Mouse (Mus musculus) lung, embryonic 14.5 days (tissue): ENCODE results near the gene Plod3. TPM values are rescaled to one million over a fixed set of nuclear protein-coding genes. Genes with fewer than 3 reads are reported as not detected.

Experiments used
- ATAC-seq: fragments of 200-750 bp; cut with Nextera tagmentation; 2 replicates; pipeline ENCODE4 v1.8.0; 2017; ENCODE audit warnings: mild to moderate bottlenecking, moderate TSS enrichment, moderate library complexity; ENCODE audit not compliant: insufficient read depth
- DNase-seq: peaks from one replicate; pipeline ENCODE4 v3.0.0-alpha.2; 2015
- H3K27ac ChIP-seq: fragments of 300-500 bp; sonication (generic); 2 replicates; pipeline ENCODE4 v1.5.1; 2014; ENCODE audit warnings: low read depth, mild to moderate bottlenecking, moderate library complexity
- H3K27me3 ChIP-seq: fragments of 300-500 bp; sonication (generic); 2 replicates; pipeline ENCODE4 v1.6.1; 2014; ENCODE audit warnings: low read length, control low read depth; ENCODE audit not compliant: insufficient read depth
- H3K36me3 ChIP-seq: fragments of 300-500 bp; sonication (generic); 2 replicates; pipeline ENCODE4 v1.6.1; 2014; ENCODE audit warnings: control low read depth; ENCODE audit not compliant: insufficient read depth
- H3K4me1 ChIP-seq: fragments of 300-500 bp; sonication (generic); 2 replicates; pipeline ENCODE4 v1.6.1; 2014; ENCODE audit warnings: antibody characterized with exemption, control low read depth; ENCODE audit not compliant: insufficient read depth
- H3K4me2 ChIP-seq: fragments of 300-500 bp; sonication (generic); 2 replicates; pipeline ENCODE4 v1.6.1; 2014; ENCODE audit warnings: mild to moderate bottlenecking
- H3K4me3 ChIP-seq: fragments of 300-500 bp; sonication (generic); 2 replicates; pipeline ENCODE4 v1.5.1; 2014; ENCODE audit warnings: low read depth, low read length
- H3K9ac ChIP-seq: fragments of 300-500 bp; sonication (generic); 2 replicates; pipeline ENCODE4 v1.6.1; 2014
- H3K9me3 ChIP-seq: fragments of 300-500 bp; sonication (generic); 2 replicates; pipeline ENCODE4 v1.6.1; 2016; ENCODE audit warnings: low read depth, low read length, control low read depth
- CTCF ChIP-seq: IDR thresholded peaks from 2 replicates; pipeline ENCODE4 v1.5.1; 2016; ENCODE audit warnings: antibody characterized with exemption, low read depth
- WGBS: fragments of 180-500 bp; shearing (Covaris S2); extraction: QIAGEN DNeasy Blood & Tissue Kit; methylation state at CpG from one replicate; pipeline ENCODE4 v1.1.7; 2014; 5-methylcytosine and 5-hydroxymethylcytosine counted together
- polyA plus RNA-seq: library from polyadenylated mRNA; unstranded; fragments of >200 nt; fragmentation: Nextera tagmentation; extraction: Ambion mirVana; gene quantifications from 2 replicates; pipeline ENCODE4 v1.2.1, GENCODE M21; 2014

The Plod3 gene
- polyA plus RNA-seq, 1 experiment from 2014 or later: 43.7 TPM

DNA sequence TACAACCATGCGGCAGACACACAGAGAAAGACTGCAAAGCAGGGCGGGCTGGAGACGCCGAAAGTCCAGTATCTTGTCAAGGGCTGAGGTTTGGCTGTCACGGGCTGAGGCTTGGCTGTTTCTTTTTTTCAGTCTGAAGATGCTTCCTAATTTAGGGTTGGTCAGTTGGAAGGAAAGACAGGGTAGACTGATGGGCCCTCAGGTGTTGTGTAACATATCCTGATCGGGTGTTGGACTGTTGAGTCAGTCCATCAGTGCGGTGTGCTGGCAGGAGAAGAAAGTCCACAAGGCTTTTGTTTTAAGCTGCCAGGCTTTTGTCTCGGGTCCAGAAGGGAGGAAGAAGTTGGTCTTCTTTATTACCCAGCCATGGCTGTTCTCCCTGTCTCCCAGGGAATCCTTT, 13.1 kb upstream of the Plod3 start:
- no peaks in the 10 kb centered on the region for H3K4me1 ChIP-seq
- no peak overlapping the region for H3K4me3 ChIP-seq
- DNase-seq (no peak), ATAC-seq (no peak)
- no peaks in the 10 kb centered on the region for H3K36me3 ChIP-seq
- no peak overlapping the region for H3K4me2 ChIP-seq
- H3K27me3 ChIP-seq: no peaks in the 10 kb centered on the region
- H3K9ac ChIP-seq: no peak overlapping the region
- WGBS: 61% methylated on average over 8 of the region's 8 CpGs
- no peak for TF ChIP-seq CTCF
- no peak overlapping the region for H3K27ac ChIP-seq
- H3K9me3 ChIP-seq: no peaks in the 10 kb centered on the region

DNA sequence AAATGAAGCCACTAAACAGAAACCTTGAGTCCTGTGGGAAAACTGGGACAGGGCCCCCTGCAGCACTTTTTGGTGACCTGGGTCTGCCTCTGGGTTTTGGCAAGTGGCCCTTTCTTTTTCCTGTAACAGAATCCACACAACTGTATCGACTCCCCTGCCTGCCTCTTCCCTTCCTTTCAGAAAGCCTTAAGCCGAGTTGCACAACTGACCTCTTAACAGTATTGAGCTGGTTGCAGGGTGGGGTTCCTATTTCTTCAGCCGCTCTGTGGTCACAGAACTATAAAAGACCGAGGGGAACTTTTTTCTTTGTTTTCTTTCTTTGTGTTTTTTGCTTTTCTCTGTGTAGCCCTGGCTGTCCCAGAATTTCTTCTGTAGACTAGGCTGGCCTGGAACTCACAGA, 9.1 kb upstream of the Plod3 start:
- H3K36me3 ChIP-seq: peaks cover 20% of the 10 kb centered on the region
- no peaks in the 10 kb centered on the region for H3K4me1 ChIP-seq
- no peaks in the 10 kb centered on the region for H3K27me3 ChIP-seq
- WGBS: 58% methylated on average over 4 of the region's 4 CpGs
- no peak overlapping the region for H3K4me2 ChIP-seq
- ATAC-seq (no peak), DNase-seq (no peak)
- no peak overlapping the region for H3K27ac ChIP-seq
- no peak overlapping the region for H3K4me3 ChIP-seq
- H3K9ac ChIP-seq: no peak overlapping the region
- no peak for TF ChIP-seq CTCF
- no peaks in the 10 kb centered on the region for H3K9me3 ChIP-seq

DNA sequence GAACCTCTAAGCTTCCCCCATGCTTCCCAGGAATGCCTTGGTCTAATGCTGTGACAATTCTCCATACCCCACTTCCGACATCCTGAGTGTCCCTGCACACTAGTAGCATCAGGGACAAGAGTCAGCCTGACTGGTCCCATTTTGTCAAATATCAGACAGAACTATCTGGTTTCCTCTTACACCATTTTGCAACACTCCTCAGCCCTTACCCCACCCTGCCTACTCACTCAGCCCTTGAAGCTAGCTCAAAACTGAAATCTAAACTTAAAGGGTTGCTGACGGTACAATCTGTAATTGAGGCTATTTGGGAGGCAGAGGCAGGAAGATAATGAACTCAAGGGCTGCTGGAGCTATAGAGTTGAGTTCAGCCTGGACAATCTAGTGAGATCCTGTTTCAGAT, 7.1 kb upstream of the Plod3 start:
- whole genome bisulfite sequencing: 87% methylated on average over 2 of the region's 2 CpGs

DNA sequence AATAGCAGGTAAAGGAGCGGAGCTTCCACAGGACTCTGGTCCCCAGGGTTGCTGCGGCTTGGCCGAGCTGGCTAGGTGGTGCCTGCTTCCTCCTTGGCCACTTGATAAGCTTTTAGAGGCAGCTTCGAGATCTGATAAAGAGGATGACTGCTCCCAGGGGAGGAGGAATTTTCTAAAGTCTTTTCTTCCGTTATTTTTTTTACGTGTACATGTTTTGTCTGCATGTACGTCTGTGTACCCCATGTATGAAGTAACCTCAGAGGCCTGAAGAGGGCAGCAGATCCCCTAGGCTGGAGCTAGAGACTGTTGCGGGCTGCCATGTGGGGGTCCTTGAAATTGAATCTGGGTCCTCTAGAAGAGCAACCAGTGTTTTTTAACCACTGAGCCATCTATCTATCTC, 5.8 kb upstream of the Plod3 start:
- DNase-seq (no peak), ATAC-seq (no peak)
- Histone ChIP-seq H3K9ac (no peak overlapping the region), H3K27ac (no peak overlapping the region), H3K36me3 (peaks cover 25% of the 10 kb centered on the region), H3K4me1 (peaks cover under 1% of the 10 kb centered on the region; the same call in 1 of the 2 replicates), H3K4me3 (no peak overlapping the region), H3K4me2 (no peak overlapping the region), H3K27me3 (no peaks in the 10 kb centered on the region), H3K9me3 (no peaks in the 10 kb centered on the region)
- 87% methylated on average over 8 of the region's 8 CpGs for WGBS
- TF ChIP-seq CTCF: peak; percentile 32; the same call in 1 of the 2 replicates

More for the DNA sequence above, 7.1 kb upstream of the Plod3 start:
- H3K9me3 ChIP-seq: no peaks in the 10 kb centered on the region
- DNase-seq (no peak), ATAC-seq (no peak)
- no peak overlapping the region for H3K9ac ChIP-seq
- TF ChIP-seq CTCF: no peak
- H3K4me3 ChIP-seq: no peak overlapping the region
- H3K4me1 ChIP-seq: no peaks in the 10 kb centered on the region
- no peak overlapping the region for H3K27ac ChIP-seq
- no peak overlapping the region for H3K4me2 ChIP-seq
- H3K27me3 ChIP-seq: no peaks in the 10 kb centered on the region
- peaks cover 25% of the 10 kb centered on the region for H3K36me3 ChIP-seq

DNA sequence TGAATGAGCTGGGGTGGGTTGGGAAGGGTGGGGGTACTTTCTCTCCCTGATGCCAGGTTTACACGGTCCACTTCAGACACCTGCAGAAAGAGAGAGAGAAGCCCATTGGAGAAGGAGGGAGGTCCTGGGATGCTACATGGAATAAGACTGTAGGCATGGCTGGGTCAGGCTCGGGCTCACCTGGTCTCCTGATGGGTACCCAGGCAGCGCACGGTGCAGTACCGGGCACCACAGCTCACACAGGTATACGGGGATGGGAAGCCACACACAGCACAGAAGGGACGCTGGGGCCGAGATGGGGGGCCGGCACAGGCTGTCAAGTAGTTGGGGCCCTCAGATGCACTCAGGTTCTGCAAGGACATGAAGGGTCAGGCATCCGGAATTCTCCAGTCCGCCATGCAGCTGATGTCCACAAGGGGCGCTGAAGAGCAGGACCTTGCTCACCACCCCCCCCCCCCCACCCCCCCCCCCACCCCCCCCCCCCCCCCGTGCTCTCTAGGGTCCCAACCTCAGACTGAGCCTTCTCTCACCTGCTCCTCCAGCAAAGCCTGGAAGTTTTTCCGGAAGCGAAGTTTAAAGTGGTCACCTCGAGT, 4.4 kb upstream of the Plod3 start:
- TF ChIP-seq CTCF: peak; percentile 64
- peaks cover 4% of the 10 kb centered on the region for H3K4me1 ChIP-seq
- no peak overlapping the region for H3K4me2 ChIP-seq
- 48% methylated on average over 15 of the region's 16 CpGs for WGBS
- DNase-seq: peak; percentile 72
- H3K27me3 ChIP-seq: no peaks in the 10 kb centered on the region
- no peak overlapping the region for H3K4me3 ChIP-seq
- no peak overlapping the region for H3K27ac ChIP-seq
- H3K36me3 ChIP-seq: peaks cover 25% of the 10 kb centered on the region
- no peaks in the 10 kb centered on the region for H3K9me3 ChIP-seq
- H3K9ac ChIP-seq: no peak overlapping the region
- no peak for ATAC-seq

DNA sequence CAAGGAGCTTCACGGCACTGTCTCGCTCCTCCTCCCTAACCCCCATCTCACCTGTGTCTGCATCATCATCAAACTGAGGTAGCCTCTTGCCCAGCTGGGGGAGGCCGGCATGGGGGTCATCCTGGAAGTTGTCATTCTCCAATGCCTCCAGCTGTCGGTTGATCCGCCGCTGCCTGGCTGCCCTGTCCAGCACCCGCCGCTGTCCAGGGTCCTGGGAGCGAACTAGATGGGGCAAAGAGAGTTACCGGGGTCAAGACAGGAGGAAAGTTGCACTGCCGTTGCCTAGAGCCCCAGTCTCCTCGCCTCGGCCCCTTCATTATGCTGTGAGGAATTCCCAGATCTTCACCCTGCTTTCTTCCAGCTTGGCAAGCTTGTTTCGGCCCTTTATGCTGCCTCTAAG, 2.0 kb upstream of the Plod3 start:
- Histone ChIP-seq H3K9me3 (no peaks in the 10 kb centered on the region), H3K36me3 (peaks cover 32% of the 10 kb centered on the region), H3K4me3 (no peak overlapping the region), H3K4me2 (no peak overlapping the region), H3K27ac (no peak overlapping the region), H3K27me3 (no peaks in the 10 kb centered on the region), H3K4me1 (peaks cover 4% of the 10 kb centered on the region), H3K9ac (no peak overlapping the region)
- ATAC-seq (no peak), DNase-seq (peak; percentile 35)
- no peak for TF ChIP-seq CTCF
- WGBS: 44% methylated on average over 14 of the region's 14 CpGs

DNA sequence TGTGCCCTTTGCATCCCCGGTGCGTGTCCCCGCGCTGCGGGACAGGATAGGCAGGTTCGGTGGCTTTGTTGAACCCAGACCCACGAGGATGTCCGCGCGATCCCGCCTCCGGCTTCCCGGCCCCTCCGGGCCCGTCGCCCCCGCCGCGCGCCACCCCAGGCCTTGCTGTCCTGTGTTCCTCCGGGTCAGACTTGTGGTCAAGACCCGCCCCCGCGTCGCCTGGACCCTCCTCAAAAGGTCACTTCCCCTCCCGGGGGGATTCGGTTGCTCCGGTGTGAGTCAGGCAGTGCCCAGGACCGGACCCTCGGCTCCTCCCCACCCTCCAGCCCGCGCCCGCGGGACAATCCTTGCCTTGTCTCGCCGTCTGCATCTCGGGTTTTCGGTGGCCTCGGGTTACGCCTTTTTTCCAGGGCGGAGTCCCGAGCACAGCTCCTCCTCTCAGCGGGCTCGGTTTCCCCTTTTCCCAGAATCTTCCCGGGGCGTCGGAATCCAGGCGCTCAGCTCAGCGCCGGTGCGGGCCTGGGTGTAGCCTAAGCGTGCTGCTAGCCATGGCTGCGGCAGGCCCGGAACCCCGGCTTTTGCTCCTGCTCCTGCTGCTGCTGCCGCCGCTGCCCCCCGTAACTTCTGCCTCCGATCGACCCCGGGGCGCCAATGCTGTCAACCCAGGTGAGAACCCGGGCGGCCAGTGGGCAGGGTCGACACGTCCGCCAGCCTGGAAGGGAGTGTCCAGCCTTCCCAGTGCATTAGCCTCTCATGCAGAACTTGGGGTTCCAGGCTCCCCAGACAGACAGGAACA, 517 bp downstream of the Plod3 start:
- H3K4me2 ChIP-seq: peak overlapping the region; percentile 72
- peak; percentile 65 for ATAC-seq
- H3K36me3 ChIP-seq: peaks cover 37% of the 10 kb centered on the region
- H3K9me3 ChIP-seq: no peaks in the 10 kb centered on the region
- peak overlapping the region; percentile 96 for H3K9ac ChIP-seq
- peak overlapping the region; percentile 98 for H3K27ac ChIP-seq
- H3K4me3 ChIP-seq: peak overlapping the region; percentile 86
- under 1% methylated on average over 67 of the region's 67 CpGs for WGBS
- peak; percentile 85 for DNase-seq
- H3K4me1 ChIP-seq: peaks cover 4% of the 10 kb centered on the region
- no peak for TF ChIP-seq CTCF
- H3K27me3 ChIP-seq: no peaks in the 10 kb centered on the region
